In genomic region chr7:38174321-38175148, GRCm38 (mm10) we compare ENCODE assay signal across 8 mouse cellular contexts. TPM values are rescaled to one million over a fixed set of nuclear protein-coding genes. Genes with fewer than 3 reads are reported as not detected.
DNase-seq lines count a peak whose midpoint lies in the region; ATAC-seq and TF ChIP-seq lines count a peak whose summit lies in the region.

No protein-coding gene starts in this region.

- peak overlapping the region; percentile 70 for H3K9ac ChIP-seq in heart, embryonic 11.5 days (ENCODE audit: low read depth, low read length)
- peak overlapping the region; percentile 73 for H3K9ac ChIP-seq in midbrain, embryonic 13.5 days (replicated peaks)

- H3K4me1 ChIP-seq in heart, embryonic 11.5 days (ENCODE audit: control insufficient read depth, insufficient read depth, low read length) = 0 out of 2 replicates have a peak, but pooled peaks cover 7% of the 10 kb centered on the region
- peaks cover 16% of the 10 kb centered on the region for H3K4me1 ChIP-seq in midbrain, embryonic 13.5 days (replicated peaks)

- peak; percentile 20 for TF ChIP-seq CTCF in left cerebral cortex, adult 2 months (IDR thresholded peaks at IDR 0.05)

- no peaks in the 10 kb centered on the region for H3K9me3 ChIP-seq in heart, embryonic 11.5 days (replicated peaks; ENCODE audit: control insufficient read depth, low read length)
- H3K9me3 ChIP-seq in midbrain, embryonic 13.5 days = no peaks in the 10 kb centered on the region

- H3K4me2 ChIP-seq in heart, embryonic 11.5 days = peak overlapping the region; percentile 76
- peak overlapping the region; percentile 55 for H3K4me2 ChIP-seq in midbrain, embryonic 13.5 days (replicated peaks)

- H3K27ac ChIP-seq in heart, embryonic 11.5 days (ENCODE audit: low read depth, low read length) = no peak overlapping the region
- H3K27ac ChIP-seq in left cerebral cortex, adult 2 months = peak overlapping the region; percentile 4; the same call in 1 of the 2 replicates
- peak overlapping the region; percentile 84 for H3K27ac ChIP-seq in midbrain, embryonic 13.5 days

- 0 out of 2 replicates have a peak, but pooled peaks have one; percentile 46 for ATAC-seq in heart, embryonic 11.5 days (replicated peaks; ENCODE audit: insufficient number of reproducible peaks, low FRiP score, low TSS enrichment)
- ATAC-seq in midbrain, embryonic 13.5 days = peak; percentile 88

- DNase-seq in heart, postnatal 36 days = no peak
- peak; percentile 74 for DNase-seq in brain, adult 2 months (ENCODE audit: low read depth, low spot score)
- DNase-seq in frontal cortex, postnatal 10 days (ENCODE audit: low spot score in 2 of 2) = peak; percentile 30 to 47
- DNase-seq in left cerebral cortex, adult 2 months (ENCODE audit: extremely low spot score in 1 of 2, low spot score in 2 of 2) = peak; percentile 54 to 63
- DNase-seq in telencephalon, adult 2 months (ENCODE audit: low read depth, low spot score) = peak; percentile 40
- DNase-seq in ovary, postnatal 14 days (ENCODE audit: low spot score) = no peak

- intact Hi-C loops in heart, postnatal 36 days (cut with DNase I) = no loop called here
- intact Hi-C loops in left cerebral cortex, adult 2 months (cut with DNase I) = no loop called here

- H3K4me3 ChIP-seq in heart, embryonic 11.5 days (ENCODE audit: low read depth, low read length) = peak overlapping the region; percentile 42
- peak overlapping the region; percentile 46 for H3K4me3 ChIP-seq in left cerebral cortex, adult 2 months
- H3K4me3 ChIP-seq in midbrain, embryonic 13.5 days (replicated peaks) = peak overlapping the region; percentile 28

- WGBS in heart, embryonic 11.5 days (ENCODE audit: insufficient replicate concordance) = 11% methylated on average over 31 of the region's 31 CpGs
- 7% methylated on average over 31 of the region's 31 CpGs for WGBS in midbrain, embryonic 13.5 days

- no peaks in the 10 kb centered on the region for H3K36me3 ChIP-seq in heart, embryonic 11.5 days (ENCODE audit: control insufficient read depth, insufficient read depth, low read length)
- no peaks in the 10 kb centered on the region for H3K36me3 ChIP-seq in midbrain, embryonic 13.5 days

- peaks cover 8% of the 10 kb centered on the region; the same call in 1 of the 2 replicates for H3K27me3 ChIP-seq in heart, embryonic 11.5 days (ENCODE audit: control insufficient read depth, insufficient read depth, low read length)
- 0 out of 2 replicates have a peak, but pooled peaks cover 4% of the 10 kb centered on the region for H3K27me3 ChIP-seq in midbrain, embryonic 13.5 days

RNA-seq across cellular contexts. Expression of gene 1600014C10Rik, which starts 8.5 kb away (rescaled TPM):
- 13.2 and 13.9 TPM in 2 replicates for polyA plus RNA-seq in heart, embryonic 11.5 days (2014; fragmentation: Nextera tagmentation; extraction: Ambion mirVana)
- 10 to 100 TPM; 29.2 to 34.7 TPM for total RNA-seq in heart, postnatal 36 days (2021)
- total RNA-seq in left cerebral cortex, adult 2 months (2021) = 10 to 100 TPM; 20.7 to 24.0 TPM
- polyA plus RNA-seq in midbrain, embryonic 13.5 days (2015; fragmentation: Nextera tagmentation; extraction: Ambion mirVana) = 21.7 and 22.6 TPM in 2 replicates

RNA-seq across cellular contexts. Expression of gene Plekhf1, which starts 53.3 kb away (rescaled TPM):
- polyA plus RNA-seq in heart, embryonic 11.5 days (2014; fragmentation: Nextera tagmentation; extraction: Ambion mirVana) = 1.6 and 1.8 TPM in 2 replicates
- 1 to 10 TPM; 8.9 to 9.3 TPM for total RNA-seq in heart, postnatal 36 days (2021)
- total RNA-seq in left cerebral cortex, adult 2 months (2021) = 1 to 10 TPM; 2.3 to 2.5 TPM
- 0.58 TPM in 2 replicates for polyA plus RNA-seq in midbrain, embryonic 13.5 days (2015; fragmentation: Nextera tagmentation; extraction: Ambion mirVana)

Comparison
In these comparisons a context has a peak if more than half of its experiments do, and no peak if none do; other contexts are left out.
1. DNase-seq: peak in brain, adult 2 months (single experiment), frontal cortex, postnatal 10 days (2 of 2), left cerebral cortex, adult 2 months (2 of 2) and telencephalon, adult 2 months (single experiment); none in heart, postnatal 36 days (0 of 2) and ovary, postnatal 14 days (single experiment).
2. Peak in every context shown above with its lines, with median percentiles within 50 percentile points of each other: H3K4me3 ChIP-seq.